Mouse (Mus musculus) cerebellum, adult (tissue): Measurements from ENCODE around the gene Uhmk1.
"Not testable (repeated sequence)": the region's sequence is repeated elsewhere in the genome, so short reads cannot be mapped to it uniquely, and the experiment has no call there.

ENCODE experiments used
- ATAC-seq: cut with Nextera tagmentation; 2 replicates; pipeline ENCODE4 v1.9.2; 2017; ENCODE audit warnings: mild to moderate bottlenecking, moderate library complexity, mixed read lengths; ENCODE audit not compliant: insufficient number of reproducible peaks, low FRiP score, low TSS enrichment

Uhmk1 gene

GRCm38 (mm10) chr1:170214757-170215522 is at the start of gene Uhmk1:
Gene Uhmk1, minus strand, starts transcription at chr1:170215397.
- peak; percentile 98 for ATAC-seq

GRCm38 (mm10) chr1:170255560-170255910 is 40.3 kb upstream of the Uhmk1 start:
- ATAC-seq: peak; percentile 100

GRCm38 (mm10) chr1:170254893-170255559 is 39.8 kb upstream of the Uhmk1 start:
- ATAC-seq: peak; percentile 56

- ATAC-seq: no peak
Observed at GRCm38 (mm10) chr1:170245016-170245415, 29.8 kb upstream of the Uhmk1 start.

GRCm38 (mm10) chr1:170232688-170233087 is 17.5 kb upstream of the Uhmk1 start, which contains the start of gene Sh2d1b2:
Gene Sh2d1b2, plus strand, starts transcription at chr1:170232749.
- not testable (repeated sequence) for ATAC-seq

GRCm38 (mm10) chr1:170223276-170223675 is 8.1 kb upstream of the Uhmk1 start:
- ATAC-seq: no peak

- ATAC-seq: no peak
Observed at GRCm38 (mm10) chr1:170220351-170220750, 5.2 kb upstream of the Uhmk1 start.

GRCm38 (mm10) chr1:170218091-170218884 is 3.1 kb upstream of the Uhmk1 start:
- ATAC-seq: no peak

- no peak for ATAC-seq
Observed at GRCm38 (mm10) chr1:170215590-170215989, 393 bp upstream of the Uhmk1 start.

- ATAC-seq: no peak
Observed at GRCm38 (mm10) chr1:170214383-170214756, 827 bp downstream of the Uhmk1 start.

GRCm38 (mm10) chr1:170213181-170213879 is 1.9 kb downstream of the Uhmk1 start:
- ATAC-seq: no peak

- ATAC-seq: no peak
Observed at GRCm38 (mm10) chr1:170206395-170206794, 8.8 kb downstream of the Uhmk1 start.

GRCm38 (mm10) chr1:170200379-170200778 is 14.8 kb downstream of the Uhmk1 start:
- no peak for ATAC-seq

- no peak for ATAC-seq
Observed at GRCm38 (mm10) chr1:170196211-170196610, 19.0 kb downstream of the Uhmk1 start.

GRCm38 (mm10) chr1:170191925-170192324 is 23.3 kb downstream of the Uhmk1 start:
- ATAC-seq: no peak

- ATAC-seq: no peak
Observed at GRCm38 (mm10) chr1:170190225-170190624, 25.0 kb downstream of the Uhmk1 start.

- ATAC-seq: 0 out of 2 replicates have a peak, but pooled peaks have one; percentile 45
Observed at GRCm38 (mm10) chr1:170188601-170189000, 26.6 kb downstream of the Uhmk1 start.

GRCm38 (mm10) chr1:170186531-170186930 is 28.7 kb downstream of the Uhmk1 start:
- no peak for ATAC-seq

- no peak for ATAC-seq
Observed at GRCm38 (mm10) chr1:170185137-170185536, 30.1 kb downstream of the Uhmk1 start.

- no peak for ATAC-seq
Observed at GRCm38 (mm10) chr1:170182706-170183105, 32.5 kb downstream of the Uhmk1 start.
